Mouse (Mus musculus) forebrain, embryonic 10.5 days (tissue): ENCODE results near the gene Rnf26. TPM values are rescaled to one million over a fixed set of nuclear protein-coding genes. Genes with fewer than 3 reads are reported as not detected.
"Not testable (repeated sequence)": the region's sequence is repeated elsewhere in the genome, so short reads cannot be mapped to it uniquely, and the experiment has no call there.

Experiments used
- DNase-seq: peaks from one replicate; pipeline ENCODE4 v3.0.0-alpha.2; 2017; ENCODE audit warnings: low spot score; ENCODE audit errors: extremely low spot score
- H3K27ac ChIP-seq: fragments of 300-500 bp; sonication (generic); 2 replicates; pipeline ENCODE4 v1.5.1; 2016; ENCODE audit warnings: mild to moderate bottlenecking
- H3K27me3 ChIP-seq: fragments of 300-500 bp; sonication (generic); 2 replicates; pipeline ENCODE4 v1.6.1; 2016; ENCODE audit warnings: mild to moderate bottlenecking; ENCODE audit not compliant: poor library complexity, severe bottlenecking
- H3K36me3 ChIP-seq: fragments of 300-500 bp; sonication (generic); replicated peaks from 2 replicates; pipeline ENCODE4 v1.6.1; 2016; ENCODE audit warnings: mild to moderate bottlenecking, moderate library complexity
- H3K4me1 ChIP-seq: fragments of 300-500 bp; sonication (generic); 2 replicates; pipeline ENCODE4 v1.6.1; 2016
- H3K4me3 ChIP-seq: fragments of 300-500 bp; sonication (generic); 2 replicates; pipeline ENCODE4 v1.5.1; 2016; ENCODE audit warnings: mild to moderate bottlenecking, moderate library complexity
- H3K9me3 ChIP-seq: fragments of 300-500 bp; sonication (generic); 2 replicates; pipeline ENCODE4 v1.6.1; 2016; ENCODE audit warnings: mild to moderate bottlenecking, moderate library complexity
- WGBS: fragments of 180-500 bp; shearing (Covaris S2); methylation state at CpG from one replicate; pipeline ENCODE4 v1.1.7; 2016; 5-methylcytosine and 5-hydroxymethylcytosine counted together
- polyA plus RNA-seq: library from polyadenylated mRNA; unstranded; fragments of >200 nt; fragmentation: Nextera tagmentation; extraction: Ambion mirVana; gene quantifications from 2 replicates; pipeline ENCODE4 v1.2.1, GENCODE M21; 2016

The Rnf26 gene
- polyA plus RNA-seq, 1 experiment from 2014 or later: 79.5 TPM

- Histone ChIP-seq H3K9me3 (no peaks in the 10 kb centered on the region), H3K4me3 (no peak overlapping the region), H3K4me1 (0 out of 2 replicates have a peak, but pooled peaks cover 3% of the 10 kb centered on the region), H3K36me3 (no peaks in the 10 kb centered on the region), H3K27me3 (no peaks in the 10 kb centered on the region), H3K27ac (no peak overlapping the region)
- 51% methylated on average over 5 of the region's 5 CpGs for WGBS
- no peak for DNase-seq
Measured at GRCm38 (mm10) chr9:44119011-44119410, 5.7 kb upstream of the Rnf26 start.

- no peak overlapping the region for H3K27ac ChIP-seq
- no peak for DNase-seq
- peaks cover 21% of the 10 kb centered on the region for H3K4me1 ChIP-seq
- peaks cover 4% of the 10 kb centered on the region; the same call in 1 of the 2 replicates for H3K36me3 ChIP-seq
- 87% methylated on average over 4 of the region's 4 CpGs for WGBS
- H3K27me3 ChIP-seq: no peaks in the 10 kb centered on the region
- no peaks in the 10 kb centered on the region for H3K9me3 ChIP-seq
- no peak overlapping the region for H3K4me3 ChIP-seq
Measured at GRCm38 (mm10) chr9:44116182-44116581, 2.9 kb upstream of the Rnf26 start.

GRCm38 (mm10) chr9:44115599-44115998, 2.3 kb upstream of the Rnf26 start:
- peaks cover 8% of the 10 kb centered on the region for H3K36me3 ChIP-seq
- H3K27ac ChIP-seq: no peak overlapping the region
- H3K4me3 ChIP-seq: no peak overlapping the region
- no peaks in the 10 kb centered on the region for H3K27me3 ChIP-seq
- H3K4me1 ChIP-seq: peaks cover 26% of the 10 kb centered on the region
- no peaks in the 10 kb centered on the region for H3K9me3 ChIP-seq
- 94% methylated on average over 9 of the region's 9 CpGs for WGBS
- DNase-seq: no peak

GRCm38 (mm10) chr9:44114453-44114852, 1.1 kb upstream of the Rnf26 start:
- H3K36me3 ChIP-seq: peaks cover 18% of the 10 kb centered on the region
- 89% methylated on average over 2 of the region's 2 CpGs for WGBS
- H3K27me3 ChIP-seq: no peaks in the 10 kb centered on the region
- peaks cover 37% of the 10 kb centered on the region for H3K4me1 ChIP-seq
- H3K9me3 ChIP-seq: no peaks in the 10 kb centered on the region
- H3K27ac ChIP-seq: peak overlapping the region; percentile 95
- DNase-seq: no peak
- no peak overlapping the region for H3K4me3 ChIP-seq

GRCm38 (mm10) chr9:44111909-44112308, 1.4 kb downstream of the Rnf26 start:
- Histone ChIP-seq H3K4me3 (peak overlapping the region; percentile 90), H3K4me1 (peaks cover 63% of the 10 kb centered on the region), H3K36me3 (peaks cover 43% of the 10 kb centered on the region)
- not testable (repeated sequence) for H3K27me3 ChIP-seq, H3K27ac ChIP-seq, DNase-seq, H3K9me3 ChIP-seq
- 74% methylated on average over 9 of the region's 12 CpGs for WGBS

GRCm38 (mm10) chr9:44109360-44110095, 3.8 kb downstream of the Rnf26 start:
- Histone ChIP-seq H3K36me3 (peaks cover 64% of the 10 kb centered on the region), H3K4me1 (peaks cover 82% of the 10 kb centered on the region), H3K27ac (0 out of 2 replicates have a peak overlapping the region, but pooled peaks have one; percentile 44), H3K27me3 (no peaks in the 10 kb centered on the region), H3K4me3 (peak overlapping the region; percentile 31), H3K9me3 (no peaks in the 10 kb centered on the region)
- DNase-seq: peak; percentile 74
- WGBS: 38% methylated on average over 9 of the region's 9 CpGs

- Histone ChIP-seq H3K4me3 (peak overlapping the region; percentile 31), H3K4me1 (peaks cover 73% of the 10 kb centered on the region), H3K27ac (peak overlapping the region; percentile 72), H3K9me3 (no peaks in the 10 kb centered on the region), H3K27me3 (no peaks in the 10 kb centered on the region), H3K36me3 (peaks cover 74% of the 10 kb centered on the region)
- no peak for DNase-seq
- 81% methylated on average over 31 of the region's 31 CpGs for whole genome bisulfite sequencing
Measured at GRCm38 (mm10) chr9:44108269-44109055, 4.9 kb downstream of the Rnf26 start.

GRCm38 (mm10) chr9:44107557-44108179, 5.6 kb downstream of the Rnf26 start:
- 36% methylated on average over 25 of the region's 25 CpGs for WGBS
- Histone ChIP-seq H3K4me1 (peaks cover 75% of the 10 kb centered on the region), H3K4me3 (peak overlapping the region; percentile 31), H3K27me3 (no peaks in the 10 kb centered on the region), H3K27ac (peak overlapping the region; percentile 72), H3K36me3 (peaks cover 82% of the 10 kb centered on the region), H3K9me3 (no peaks in the 10 kb centered on the region)
- no peak for DNase-seq

GRCm38 (mm10) chr9:44107110-44107509, 6.2 kb downstream of the Rnf26 start, which contains the start of gene C1qtnf5:
C1qtnf5 (plus strand) TSS chr9:44107245.
- peak within 1 kb of the TSS; percentile 31 for H3K4me3 ChIP-seq
- WGBS: 49% methylated on average over 8 of the region's 8 CpGs

GRCm38 (mm10) chr9:44106596-44106995, 6.7 kb downstream of the Rnf26 start:
- Histone ChIP-seq H3K4me1 (peaks cover 75% of the 10 kb centered on the region), H3K4me3 (no peak overlapping the region; the same call in 1 of the 2 replicates), H3K27me3 (no peaks in the 10 kb centered on the region), H3K36me3 (peaks cover 84% of the 10 kb centered on the region), H3K27ac (peak overlapping the region; percentile 72), H3K9me3 (no peaks in the 10 kb centered on the region)
- no peak for DNase-seq
- WGBS: 76% methylated on average over 4 of the region's 4 CpGs

More at GRCm38 (mm10) chr9:44107110-44107509, 6.2 kb downstream of the Rnf26 start, which contains the start of gene C1qtnf5:
- no peak for DNase-seq
- H3K36me3 ChIP-seq: peaks cover 87% of the 10 kb centered on the region
- H3K27ac ChIP-seq: peak within 1 kb of the TSS; percentile 72
- H3K27me3 ChIP-seq: no peaks in the 10 kb centered on the region
- H3K9me3 ChIP-seq: no peaks in the 10 kb centered on the region
- H3K4me1 ChIP-seq: peaks cover 75% of the 10 kb centered on the region

- H3K9me3 ChIP-seq: no peaks in the 10 kb centered on the region
- WGBS: 96% methylated on average over 7 of the region's 7 CpGs
- peaks cover 84% of the 10 kb centered on the region for H3K36me3 ChIP-seq
- peaks cover 78% of the 10 kb centered on the region for H3K4me1 ChIP-seq
- no peak overlapping the region; the same call in 1 of the 2 replicates for H3K4me3 ChIP-seq
- no peak for DNase-seq
- H3K27ac ChIP-seq: peak overlapping the region; percentile 72
- no peaks in the 10 kb centered on the region for H3K27me3 ChIP-seq
Measured at GRCm38 (mm10) chr9:44106182-44106581, 7.1 kb downstream of the Rnf26 start.

- H3K27ac ChIP-seq: no peak overlapping the region
- H3K4me1 ChIP-seq: peaks cover 76% of the 10 kb centered on the region
- 94% methylated on average over 10 of the region's 10 CpGs for WGBS
Measured at GRCm38 (mm10) chr9:44105781-44106180, 7.5 kb downstream of the Rnf26 start.

More at GRCm38 (mm10) chr9:44105781-44106180, 7.5 kb downstream of the Rnf26 start:
- Histone ChIP-seq H3K27me3 (no peaks in the 10 kb centered on the region), H3K9me3 (no peaks in the 10 kb centered on the region), H3K36me3 (peaks cover 82% of the 10 kb centered on the region), H3K4me3 (no peak overlapping the region)
- no peak for DNase-seq
